Mouse (Mus musculus) forebrain, embryonic 12.5 days (tissue): ENCODE results near the gene Fbp2. TPM values are rescaled to one million over a fixed set of nuclear protein-coding genes. Genes with fewer than 3 reads are reported as not detected.
"Not testable (repeated sequence)": the region's sequence is repeated elsewhere in the genome, so short reads cannot be mapped to it uniquely, and the experiment has no call there.

Experiments
- ATAC-seq: fragments of 200-750 bp; cut with Nextera tagmentation; 2 replicates; pipeline ENCODE4 v1.8.0; 2017; ENCODE audit warnings: moderate TSS enrichment; ENCODE audit not compliant: low FRiP score
- H3K27ac ChIP-seq: fragments of 300-500 bp; sonication (generic); 2 replicates; pipeline ENCODE4 v1.5.1; 2016; ENCODE audit warnings: mild to moderate bottlenecking
- H3K27me3 ChIP-seq: fragments of 300-500 bp; sonication (generic); 2 replicates; pipeline ENCODE4 v1.6.1; 2016; ENCODE audit warnings: mild to moderate bottlenecking
- H3K36me3 ChIP-seq: fragments of 300-500 bp; sonication (generic); replicated peaks from 2 replicates; pipeline ENCODE4 v1.6.1; 2016; ENCODE audit warnings: mild to moderate bottlenecking
- H3K4me1 ChIP-seq: fragments of 300-500 bp; sonication (generic); 2 replicates; pipeline ENCODE4 v1.6.1; 2016
- H3K4me2 ChIP-seq: fragments of 300-500 bp; sonication (generic); 2 replicates; pipeline ENCODE4 v1.6.1; 2016; ENCODE audit warnings: mild to moderate bottlenecking, moderate library complexity
- H3K4me3 ChIP-seq: fragments of 300-500 bp; sonication (generic); replicated peaks from 2 replicates; pipeline ENCODE4 v1.5.1; 2016; ENCODE audit warnings: mild to moderate bottlenecking
- H3K9ac ChIP-seq: fragments of 300-500 bp; sonication (generic); 2 replicates; pipeline ENCODE4 v1.6.1; 2016; ENCODE audit warnings: mild to moderate bottlenecking
- H3K9me3 ChIP-seq: fragments of 300-500 bp; sonication (generic); 2 replicates; pipeline ENCODE4 v1.6.1; 2016
- WGBS: fragments of 180-500 bp; shearing (Covaris S2); methylation state at CpG from one replicate; pipeline ENCODE4 v1.1.7; 2016; 5-methylcytosine and 5-hydroxymethylcytosine counted together
- polyA plus RNA-seq: library from polyadenylated mRNA; unstranded; fragments of >200 nt; fragmentation: Nextera tagmentation; extraction: Ambion mirVana; gene quantifications from 2 replicates; pipeline ENCODE4 v1.2.1, GENCODE M21; 2016

Fbp2 gene
- polyA plus RNA-seq, 1 experiment from 2014 or later = not detected

DNA sequence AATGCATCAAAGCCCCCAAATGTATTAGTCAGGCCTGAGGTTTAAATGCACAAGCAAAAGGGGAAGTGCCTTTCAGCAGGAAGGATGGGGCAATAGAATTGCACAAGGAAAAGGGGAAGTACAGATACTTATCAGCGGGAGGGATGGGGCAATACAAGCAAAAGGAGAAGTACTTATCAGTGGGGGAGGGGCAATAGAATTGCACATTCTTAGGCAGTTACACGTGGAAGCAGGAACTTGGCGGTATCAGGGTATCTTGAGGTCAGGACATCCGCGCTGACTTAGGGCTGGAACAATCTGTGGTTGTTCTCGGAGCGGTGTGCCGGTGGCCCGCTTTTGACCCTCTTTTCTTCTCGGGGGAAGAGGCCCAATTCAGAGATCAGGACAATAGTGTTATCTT, 1.0 kb upstream of the Fbp2 start:
- ATAC-seq, H3K36me3 ChIP-seq, H3K27me3 ChIP-seq, H3K9ac ChIP-seq, H3K4me3 ChIP-seq, H3K4me2 ChIP-seq, H3K4me1 ChIP-seq, H3K9me3 ChIP-seq, H3K27ac ChIP-seq: not testable (repeated sequence)
- WGBS = 84% methylated on average over 10 of the region's 10 CpGs

DNA sequence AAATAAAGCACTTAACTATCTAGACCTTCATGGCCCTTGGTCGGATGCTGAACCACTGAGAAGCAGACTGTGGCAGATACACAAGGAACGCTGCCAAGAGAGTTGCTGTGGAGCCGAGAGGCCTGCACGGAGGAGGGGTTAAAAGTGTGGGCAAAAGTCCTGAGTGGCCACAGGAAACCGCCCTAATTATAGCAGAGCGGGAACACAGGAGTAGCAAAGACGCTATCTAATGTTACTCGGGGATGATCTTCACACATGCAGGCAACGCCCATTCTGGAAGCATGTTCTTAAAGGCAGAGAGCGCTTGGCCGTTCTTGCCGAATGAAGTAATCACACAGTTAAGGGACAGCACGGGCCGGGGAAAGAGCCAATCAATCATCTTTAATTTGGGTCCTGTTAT, 1.4 kb downstream of the Fbp2 start:
- Histone ChIP-seq H3K4me3 (no peak overlapping the region), H3K4me2 (no peak overlapping the region), H3K27me3 (no peaks in the 10 kb centered on the region), H3K4me1 (peaks cover 2% of the 10 kb centered on the region; the same call in 1 of the 2 replicates), H3K9me3 (no peaks in the 10 kb centered on the region), H3K9ac (no peak overlapping the region), H3K36me3 (no peaks in the 10 kb centered on the region), H3K27ac (no peak overlapping the region)
- ATAC-seq = peak; percentile 12; the same call in 1 of the 2 replicates
- WGBS = 90% methylated on average over 14 of the region's 14 CpGs

DNA sequence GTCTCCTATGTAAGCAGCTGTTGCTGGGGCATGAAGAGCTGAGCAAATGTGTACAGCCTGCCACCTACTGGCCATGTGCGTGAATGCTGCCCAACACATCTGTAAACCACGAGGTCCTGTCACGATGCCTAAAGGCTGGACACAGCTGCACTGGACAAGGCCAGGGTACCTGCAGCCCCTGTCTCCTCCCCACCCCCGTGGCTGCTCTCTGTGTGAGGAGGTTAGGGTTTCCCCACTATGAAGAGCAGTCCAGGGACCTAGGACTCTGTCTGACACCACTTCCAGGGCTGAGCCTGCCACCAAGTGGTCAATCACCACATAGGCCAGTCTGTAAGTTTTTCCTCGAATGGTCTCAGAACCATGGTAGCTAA, 1.9 kb downstream of the Fbp2 start:
- Histone ChIP-seq H3K4me1 (peaks cover 2% of the 10 kb centered on the region; the same call in 1 of the 2 replicates), H3K9me3 (no peaks in the 10 kb centered on the region), H3K27ac (no peak overlapping the region), H3K4me2 (peak overlapping the region; percentile 55), H3K27me3 (no peaks in the 10 kb centered on the region), H3K36me3 (no peaks in the 10 kb centered on the region), H3K4me3 (peak overlapping the region; percentile 32), H3K9ac (no peak overlapping the region)
- WGBS = 9% methylated on average over 5 of the region's 5 CpGs
- peak; percentile 92 for ATAC-seq

DNA sequence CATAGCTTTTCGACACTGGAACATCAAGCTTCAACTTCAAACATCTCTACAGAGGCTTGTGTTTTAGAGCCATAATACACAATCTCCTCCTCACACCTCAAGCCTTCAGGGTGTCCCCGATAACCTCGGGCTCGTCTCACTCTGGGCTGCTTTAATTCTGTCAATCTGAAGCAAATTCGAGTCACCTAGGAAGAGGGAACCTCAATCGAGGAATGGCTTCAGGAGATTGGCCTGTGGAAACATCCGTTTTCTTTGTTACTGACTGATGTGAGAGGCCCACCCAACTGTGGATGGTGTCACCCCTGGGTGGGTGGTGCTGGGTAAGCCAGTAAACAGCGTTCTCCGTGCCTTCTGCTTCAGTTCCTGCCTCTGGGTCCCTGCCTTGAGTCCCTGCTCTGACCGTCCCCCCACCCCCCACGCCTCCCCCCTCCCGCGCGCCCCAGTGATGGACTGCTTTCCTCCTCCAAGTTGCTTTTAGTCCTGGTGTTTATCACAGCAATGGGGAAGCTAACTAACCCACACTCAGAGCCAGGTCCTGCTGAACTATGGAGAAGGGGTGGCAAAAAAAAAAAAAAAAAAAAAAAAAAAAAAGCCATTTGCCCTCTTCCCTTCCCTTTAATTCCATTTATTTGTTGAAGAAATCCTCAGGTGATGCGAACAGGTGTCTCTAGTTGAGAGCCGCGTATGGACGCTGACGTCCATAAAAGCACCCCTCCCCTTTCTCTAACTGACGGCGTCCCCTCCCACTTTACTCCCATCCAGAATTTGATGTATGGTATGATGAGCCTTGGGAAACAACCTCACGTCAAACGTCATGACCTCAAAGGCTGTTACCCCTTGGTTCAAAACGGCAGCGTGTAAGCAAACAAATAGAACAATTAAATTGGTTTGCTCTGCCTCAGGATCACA, 2.6 kb downstream of the Fbp2 start:
- H3K27me3 ChIP-seq = no peaks in the 10 kb centered on the region
- H3K4me3 ChIP-seq = peak overlapping the region; percentile 32
- H3K9ac ChIP-seq = no peak overlapping the region
- no peak overlapping the region for H3K27ac ChIP-seq
- H3K9me3 ChIP-seq = no peaks in the 10 kb centered on the region
- 35% methylated on average over 25 of the region's 25 CpGs for WGBS
- peaks cover 2% of the 10 kb centered on the region; the same call in 1 of the 2 replicates for H3K4me1 ChIP-seq
- H3K36me3 ChIP-seq = no peaks in the 10 kb centered on the region
- peak overlapping the region; percentile 55 for H3K4me2 ChIP-seq
- ATAC-seq = peak; percentile 59

DNA sequence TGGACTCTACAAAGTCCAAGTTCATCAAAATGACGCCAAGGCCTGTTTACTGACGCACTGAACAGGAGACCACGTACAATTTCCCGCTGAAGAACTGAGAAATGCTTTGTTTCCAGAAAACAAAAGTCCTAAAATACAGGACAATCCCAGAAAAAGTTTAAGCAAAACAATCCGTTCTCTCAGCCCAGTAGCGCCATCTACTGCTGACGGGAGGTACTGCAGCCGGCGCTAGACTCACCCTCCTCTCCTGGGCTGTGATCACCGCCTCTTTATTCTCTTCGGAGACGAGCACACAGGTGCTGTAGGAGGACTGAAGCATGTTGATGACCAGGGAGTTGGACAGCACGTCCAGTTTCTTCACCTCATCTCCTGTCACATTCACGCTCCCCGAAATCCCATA, 3.6 kb downstream of the Fbp2 start:
- Histone ChIP-seq H3K4me2 (no peak overlapping the region), H3K36me3 (no peaks in the 10 kb centered on the region), H3K27ac (no peak overlapping the region), H3K9ac (no peak overlapping the region), H3K9me3 (no peaks in the 10 kb centered on the region), H3K4me1 (peaks cover 2% of the 10 kb centered on the region; the same call in 1 of the 2 replicates), H3K27me3 (no peaks in the 10 kb centered on the region), H3K4me3 (no peak overlapping the region)
- 10% methylated on average over 15 of the region's 15 CpGs for WGBS
- no peak for ATAC-seq

DNA sequence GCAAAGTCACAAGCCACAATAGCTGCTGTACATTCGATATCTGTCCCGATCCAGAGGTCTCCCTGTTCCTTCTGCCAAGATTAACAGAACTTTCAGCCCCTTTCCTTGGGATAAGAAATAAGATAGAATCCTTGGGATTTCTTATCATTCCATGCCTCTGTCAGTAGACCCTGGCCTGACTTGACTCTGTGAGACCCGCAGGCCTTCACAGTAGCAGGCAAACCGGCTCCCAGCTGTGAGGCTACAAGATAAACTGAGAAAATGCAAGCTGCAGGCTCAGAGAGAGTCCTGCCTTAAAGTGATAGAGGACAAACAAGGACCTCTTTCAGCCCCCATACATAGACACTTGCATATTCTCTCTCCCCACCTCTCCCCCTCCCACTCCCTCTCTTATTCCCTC, 24.9 kb downstream of the Fbp2 start:
- H3K27me3 ChIP-seq = no peaks in the 10 kb centered on the region
- H3K9ac ChIP-seq = no peak overlapping the region
- H3K4me3 ChIP-seq = no peak overlapping the region
- no peaks in the 10 kb centered on the region for H3K9me3 ChIP-seq
- no peaks in the 10 kb centered on the region for H3K36me3 ChIP-seq
- no peaks in the 10 kb centered on the region for H3K4me1 ChIP-seq
- H3K4me2 ChIP-seq = no peak overlapping the region
- H3K27ac ChIP-seq = no peak overlapping the region
- no peak for ATAC-seq
- 47% methylated on average over 4 of the region's 4 CpGs for WGBS

DNA sequence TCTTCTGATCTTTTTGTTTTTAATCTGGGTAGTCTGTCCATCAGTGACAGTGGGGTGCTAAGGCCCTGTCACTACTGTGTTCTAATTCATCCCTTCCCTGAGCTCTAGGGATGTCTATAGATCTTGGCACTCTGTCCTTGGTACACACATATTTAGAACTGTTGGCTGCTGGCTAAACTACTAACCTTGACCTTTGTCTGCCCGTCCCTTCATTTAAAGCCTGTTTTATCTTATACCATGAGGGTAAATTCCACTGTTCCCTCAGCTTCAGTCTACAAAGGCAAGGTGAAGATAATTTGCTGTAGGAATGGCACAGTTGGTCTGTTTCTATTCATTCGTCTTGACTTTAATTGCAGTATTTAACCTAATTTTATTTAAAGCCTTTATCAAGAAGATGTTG, 26.0 kb downstream of the Fbp2 start:
- Histone ChIP-seq H3K9ac (no peak overlapping the region), H3K36me3 (no peaks in the 10 kb centered on the region), H3K4me3 (no peak overlapping the region), H3K27me3 (no peaks in the 10 kb centered on the region), H3K27ac (no peak overlapping the region), H3K9me3 (no peaks in the 10 kb centered on the region), H3K4me2 (no peak overlapping the region), H3K4me1 (no peaks in the 10 kb centered on the region)
- no peak for ATAC-seq
- WGBS = 82% methylated on average over 2 of the region's 2 CpGs

DNA sequence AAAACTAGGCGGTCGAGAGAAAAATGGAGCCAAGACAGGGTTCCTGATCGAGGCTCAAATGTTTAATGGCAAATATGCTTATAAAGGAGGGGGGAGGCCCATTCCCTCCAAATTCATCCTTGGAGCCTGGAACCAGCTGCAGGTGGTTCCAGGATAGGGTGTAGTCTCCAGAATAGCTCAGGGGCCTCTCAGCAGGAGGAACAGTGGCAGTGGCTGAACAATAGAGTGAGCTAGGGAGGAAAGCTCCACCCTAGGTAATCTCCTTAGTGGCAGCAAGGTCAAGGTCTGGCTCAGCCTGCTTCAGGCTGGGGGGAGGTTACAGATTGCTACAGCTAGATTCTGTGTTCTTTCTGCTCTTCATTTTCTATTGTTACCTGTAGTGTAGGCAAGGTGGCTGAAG, 42.5 kb downstream of the Fbp2 start:
- H3K9me3 ChIP-seq, H3K9ac ChIP-seq, H3K4me3 ChIP-seq, H3K27me3 ChIP-seq, H3K27ac ChIP-seq, H3K4me1 ChIP-seq, H3K4me2 ChIP-seq, H3K36me3 ChIP-seq, ATAC-seq: not testable (repeated sequence)
- 88% methylated on average over 3 of the region's 3 CpGs for WGBS

DNA sequence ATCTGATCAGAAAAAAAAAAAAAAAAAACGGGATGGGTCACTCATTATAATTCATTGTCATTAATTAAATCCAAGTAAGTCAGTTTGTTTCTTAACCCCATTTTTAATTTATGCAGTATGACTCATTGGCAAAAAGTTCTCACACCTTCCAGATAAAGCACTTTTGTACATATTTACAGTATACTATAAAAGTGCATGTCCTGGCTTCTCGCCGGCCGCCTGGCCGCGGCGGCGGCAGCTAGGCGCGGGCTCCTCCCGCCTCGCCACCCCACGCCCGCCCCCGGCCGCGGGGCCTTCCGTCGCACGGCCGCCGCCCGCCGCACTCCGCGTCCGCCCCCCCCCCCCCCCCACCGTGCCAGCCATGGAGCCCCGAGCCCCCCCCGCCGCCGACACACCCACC, 45.5 kb downstream of the Fbp2 start:
- H3K4me3 ChIP-seq = peak overlapping the region; percentile 35
- 19% methylated on average over 21 of the region's 32 CpGs for WGBS
- H3K9me3 ChIP-seq = 0 out of 2 replicates have a peak, but pooled peaks cover 4% of the 10 kb centered on the region
- ATAC-seq = peak; percentile 61; the same call in 1 of the 2 replicates
- no peak overlapping the region for H3K27ac ChIP-seq
- no peaks in the 10 kb centered on the region for H3K4me1 ChIP-seq
- no peaks in the 10 kb centered on the region for H3K27me3 ChIP-seq
- H3K9ac ChIP-seq = peak overlapping the region; percentile 42; the same call in 1 of the 2 replicates
- H3K36me3 ChIP-seq = no peaks in the 10 kb centered on the region
- peak overlapping the region; percentile 60 for H3K4me2 ChIP-seq

DNA sequence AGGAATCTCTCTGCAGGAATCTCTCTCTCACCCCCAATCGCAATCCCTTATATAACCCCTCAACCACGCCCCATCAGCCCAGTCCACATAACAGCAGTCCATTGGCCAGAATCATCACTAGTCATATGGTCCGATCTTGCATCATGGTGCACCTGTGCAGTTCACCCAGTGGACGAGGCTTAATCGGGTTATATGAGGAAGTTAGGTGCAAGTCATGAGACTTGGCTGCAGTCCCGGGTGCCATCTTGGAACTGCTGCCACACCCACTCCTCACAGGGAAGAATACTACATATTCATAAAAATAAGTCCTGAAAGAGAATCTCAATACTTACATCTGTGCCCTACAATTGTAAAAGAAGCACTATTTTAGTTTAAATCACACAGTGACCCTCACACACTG, 50.2 kb downstream of the Fbp2 start:
- not testable (repeated sequence) for H3K9ac ChIP-seq, H3K36me3 ChIP-seq, H3K4me3 ChIP-seq, ATAC-seq, H3K27ac ChIP-seq, H3K9me3 ChIP-seq, H3K4me1 ChIP-seq, H3K27me3 ChIP-seq, H3K4me2 ChIP-seq
- 91% methylated on average over 6 of the region's 6 CpGs for WGBS

Other genes starting within 250 kb of the Fbp2 start
- gene 6720489N17Rik, start 234.2 kb downstream of the Fbp2 start, polyA plus RNA-seq = 13.1 and 14.5 TPM in 2 replicates
- gene Platr25, start 97.7 kb downstream of the Fbp2 start, polyA plus RNA-seq = 30.2 and 31.2 TPM in 2 replicates
- gene Gm5141, start 72.6 kb downstream of the Fbp2 start, polyA plus RNA-seq = 12.3 and 13.9 TPM in 2 replicates
- gene Fbp1, start 29.9 kb upstream of the Fbp2 start, polyA plus RNA-seq = not detected in 2 replicates
- 30.7 and 34.3 TPM in 2 replicates for gene 2010111I01Rik, start 106.5 kb upstream of the Fbp2 start, polyA plus RNA-seq